Mouse (Mus musculus) lung, postnatal 0 days (tissue): Measurements from ENCODE around the gene Fgd2. TPM values are rescaled to one million over a fixed set of nuclear protein-coding genes. Genes with fewer than 3 reads are reported as not detected.

Source experiments
- ATAC-seq: fragments of 200-750 bp; cut with Nextera tagmentation; 2 replicates; pipeline ENCODE4 v1.8.0; 2017; ENCODE audit warnings: moderate library complexity
- DNase-seq: peaks from one replicate; pipeline ENCODE4 v3.0.0-alpha.2; 2016; ENCODE audit warnings: low spot score
- H3K27ac ChIP-seq: fragments of 300-500 bp; sonication (generic); 2 replicates; pipeline ENCODE4 v1.5.1; 2014; ENCODE audit warnings: antibody characterized with exemption, mild to moderate bottlenecking, low read length, mixed read lengths
- H3K27me3 ChIP-seq: fragments of 300-500 bp; sonication (generic); replicated peaks from 2 replicates; pipeline ENCODE4 v1.6.1; 2014; ENCODE audit warnings: low read length, mixed read lengths; ENCODE audit not compliant: insufficient read depth
- H3K36me3 ChIP-seq: fragments of 300-500 bp; sonication (generic); 2 replicates; pipeline ENCODE4 v1.6.1; 2014; ENCODE audit warnings: low read length, mixed read lengths; ENCODE audit not compliant: insufficient read depth
- H3K4me1 ChIP-seq: fragments of 300-500 bp; sonication (generic); 2 replicates; pipeline ENCODE4 v1.6.1; 2014; ENCODE audit warnings: antibody characterized with exemption, low read depth, low read length, mixed read lengths; ENCODE audit not compliant: insufficient read depth
- H3K4me2 ChIP-seq: fragments of 300-500 bp; sonication (generic); replicated peaks from 2 replicates; pipeline ENCODE4 v1.6.1; 2014; ENCODE audit warnings: low read depth, mild to moderate bottlenecking, low read length, moderate library complexity, mixed read lengths
- H3K4me3 ChIP-seq: fragments of 300-500 bp; sonication (generic); 2 replicates; pipeline ENCODE4 v1.5.1; 2014; ENCODE audit warnings: low read depth, low read length
- H3K9ac ChIP-seq: fragments of 300-500 bp; sonication (generic); replicated peaks from 2 replicates; pipeline ENCODE4 v1.6.1; 2014; ENCODE audit warnings: low read depth, mild to moderate bottlenecking
- H3K9me3 ChIP-seq: fragments of 300-500 bp; sonication (generic); 2 replicates; pipeline ENCODE4 v1.6.1; 2016; ENCODE audit warnings: low read length, mixed read lengths
- CTCF ChIP-seq: IDR thresholded peaks from 2 replicates; pipeline ENCODE4 v1.5.1; 2016; ENCODE audit warnings: antibody characterized with exemption, mild to moderate bottlenecking
- EP300 ChIP-seq: IDR thresholded peaks from 2 replicates; pipeline ENCODE4 v1.6.1; 2016; ENCODE audit warnings: antibody characterized with exemption, mild to moderate bottlenecking, control low read depth
- WGBS: fragments of 180-500 bp; shearing (Covaris S2); extraction: QIAGEN DNeasy Blood & Tissue Kit; methylation state at CpG from one replicate; pipeline ENCODE4 v1.1.7; 2014; 5-methylcytosine and 5-hydroxymethylcytosine counted together
- polyA plus RNA-seq: library from polyadenylated mRNA; unstranded; fragments of >200 nt; fragmentation: Nextera tagmentation; extraction: Ambion mirVana; gene quantifications from 2 replicates; pipeline ENCODE4 v1.2.1, GENCODE M21; 2015

The Fgd2 gene
- polyA plus RNA-seq, 1 experiment from 2014 or later = 11.9 TPM

DNA sequence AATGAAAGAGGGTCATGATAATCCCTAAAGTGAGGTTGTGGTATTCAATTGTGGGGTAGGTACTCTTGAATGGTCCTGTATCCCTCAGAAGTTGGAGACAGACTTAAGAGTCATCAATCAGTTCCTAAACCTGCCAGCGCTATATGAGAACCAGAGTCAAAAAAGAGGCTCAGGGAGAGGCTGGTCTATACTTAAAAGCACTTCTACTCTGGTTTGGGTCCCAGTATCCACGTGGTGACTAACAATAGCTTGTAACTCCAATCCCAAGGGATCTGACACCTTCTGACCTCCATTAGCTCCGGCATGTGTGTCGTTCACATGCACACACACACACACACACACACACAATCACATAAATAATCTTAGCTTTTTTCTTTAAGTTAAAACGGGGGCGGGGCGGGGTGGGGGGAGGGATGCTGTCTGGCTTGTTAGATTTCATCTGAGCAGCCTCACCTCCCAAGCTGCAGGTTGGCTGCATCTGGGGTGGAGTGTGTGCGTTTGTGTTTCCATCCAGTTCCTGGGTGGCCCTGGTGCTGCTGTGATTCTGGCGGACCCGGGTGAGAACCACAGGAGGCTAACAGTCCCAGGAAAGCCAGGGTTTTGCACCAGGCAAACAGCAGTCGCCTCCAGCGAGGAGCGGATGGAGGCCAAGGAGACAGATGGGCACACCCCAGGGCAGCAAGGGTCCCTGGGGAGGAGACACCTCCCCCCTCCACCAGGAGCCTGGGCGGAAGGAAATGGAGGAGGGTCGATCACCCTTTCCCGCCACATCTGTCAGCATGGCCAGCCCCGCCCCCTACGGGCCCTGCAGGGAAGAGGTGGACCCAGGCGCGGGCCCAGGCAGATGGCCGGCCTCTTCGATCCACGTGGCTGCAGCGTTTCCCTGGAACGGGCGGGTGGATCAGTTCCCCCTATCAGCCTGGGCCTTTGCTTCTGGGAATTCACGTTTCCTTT is 37.0 kb downstream of the Fgd2 start:
- 3% methylated on average over 23 of the region's 27 CpGs for WGBS
- no peak for TF ChIP-seq EP300
- TF ChIP-seq CTCF = peak; percentile 48
- H3K9me3 ChIP-seq = no peaks in the 10 kb centered on the region
- peak overlapping the region; percentile 45 for H3K4me2 ChIP-seq
- H3K36me3 ChIP-seq = no peaks in the 10 kb centered on the region
- DNase-seq (peak; percentile 82), ATAC-seq (peak; percentile 59)
- no peak overlapping the region for H3K27ac ChIP-seq
- H3K9ac ChIP-seq = no peak overlapping the region
- H3K27me3 ChIP-seq = no peaks in the 10 kb centered on the region
- peaks cover 24% of the 10 kb centered on the region; the same call in 1 of the 2 replicates for H3K4me1 ChIP-seq
- H3K4me3 ChIP-seq = peak overlapping the region; percentile 4; the same call in 1 of the 2 replicates

DNA sequence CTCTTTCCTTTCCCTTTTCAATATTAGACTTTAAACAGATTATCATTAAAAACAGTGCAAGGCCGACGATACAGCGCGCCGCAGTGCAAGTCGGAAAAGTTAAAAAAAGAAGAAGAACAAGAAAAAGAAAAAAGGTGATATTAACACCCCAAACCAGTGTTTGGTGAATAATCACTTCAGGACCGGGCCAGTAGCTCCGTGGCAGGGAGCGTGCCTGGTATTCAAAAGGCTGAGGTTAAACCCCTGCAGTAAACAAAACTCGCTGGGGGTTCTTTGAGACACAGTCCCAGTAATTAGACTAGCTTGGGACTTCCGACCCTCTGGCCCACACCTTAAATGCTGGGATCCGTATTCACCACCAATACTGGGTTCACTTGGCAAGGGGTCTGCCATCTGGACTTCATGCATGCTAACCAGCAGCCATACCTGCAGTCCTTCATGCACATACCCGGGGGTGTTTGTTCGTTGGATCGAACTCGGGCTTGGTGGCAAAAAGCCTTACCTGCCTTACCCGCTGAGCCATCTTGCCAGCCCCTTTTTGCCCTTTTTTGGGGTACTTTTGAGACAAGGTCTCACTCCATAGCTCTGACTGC is 37.8 kb downstream of the Fgd2 start:
- H3K27me3 ChIP-seq = no peaks in the 10 kb centered on the region
- ATAC-seq (no peak), DNase-seq (no peak)
- peak overlapping the region; percentile 45 for H3K4me2 ChIP-seq
- 29% methylated on average over 17 of the region's 17 CpGs for WGBS
- peak overlapping the region; percentile 4; the same call in 1 of the 2 replicates for H3K4me3 ChIP-seq
- H3K4me1 ChIP-seq = peaks cover 21% of the 10 kb centered on the region; the same call in 1 of the 2 replicates
- H3K27ac ChIP-seq = no peak overlapping the region
- no peak overlapping the region for H3K9ac ChIP-seq
- no peaks in the 10 kb centered on the region for H3K9me3 ChIP-seq
- TF ChIP-seq CTCF = no peak
- TF ChIP-seq EP300 = no peak
- no peaks in the 10 kb centered on the region for H3K36me3 ChIP-seq

DNA sequence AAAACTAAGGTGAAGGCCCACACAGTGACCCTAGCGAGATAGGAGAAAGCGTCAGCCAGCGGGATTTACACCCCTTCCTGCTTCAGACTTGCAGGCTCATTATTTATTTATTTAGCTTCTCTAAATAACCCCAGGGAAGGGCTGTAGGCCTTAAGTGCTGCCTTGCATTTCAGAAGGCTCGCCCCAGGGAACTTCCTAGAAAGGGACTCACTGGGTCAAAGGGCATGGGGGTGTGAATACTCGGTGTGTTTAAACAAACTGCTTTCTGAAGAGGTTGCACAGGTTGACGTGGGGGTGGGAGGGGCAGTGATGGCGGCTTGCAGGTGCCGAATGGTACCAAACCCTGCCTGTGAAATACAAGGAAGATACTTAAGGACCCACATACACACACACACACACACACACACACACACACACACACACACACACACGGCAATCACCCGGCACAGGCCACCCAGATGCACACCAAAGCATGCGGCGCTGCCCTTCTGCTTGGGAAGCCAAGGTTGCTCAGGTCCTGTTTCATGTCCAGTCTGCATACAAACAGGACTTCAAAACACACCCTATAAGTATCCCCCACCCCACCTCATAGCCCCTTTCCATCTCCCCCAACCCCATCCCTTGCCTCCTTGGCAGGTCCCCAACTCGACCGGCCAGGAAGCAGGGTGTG is 38.7 kb downstream of the Fgd2 start:
- 58% methylated on average over 12 of the region's 14 CpGs for WGBS
- Histone ChIP-seq H3K4me3 (no peak overlapping the region), H3K4me1 (peaks cover 13% of the 10 kb centered on the region; the same call in 1 of the 2 replicates), H3K9me3 (no peaks in the 10 kb centered on the region), H3K36me3 (no peaks in the 10 kb centered on the region), H3K9ac (no peak overlapping the region), H3K27me3 (no peaks in the 10 kb centered on the region), H3K27ac (no peak overlapping the region), H3K4me2 (no peak overlapping the region)
- peak; percentile 61 for DNase-seq
- no peak for ATAC-seq
- TF ChIP-seq CTCF (no peak), EP300 (no peak)

- no peak overlapping the region for H3K9ac ChIP-seq
- H3K27me3 ChIP-seq = no peaks in the 10 kb centered on the region
- peaks cover 13% of the 10 kb centered on the region; the same call in 1 of the 2 replicates for H3K4me1 ChIP-seq
- DNase-seq (no peak), ATAC-seq (no peak)
- 69% methylated on average over 5 of the region's 5 CpGs for WGBS
- TF ChIP-seq EP300 = no peak
- TF ChIP-seq CTCF = no peak
- H3K4me3 ChIP-seq = no peak overlapping the region
- no peak overlapping the region for H3K4me2 ChIP-seq
- H3K36me3 ChIP-seq = no peaks in the 10 kb centered on the region
- H3K27ac ChIP-seq = no peak overlapping the region
- H3K9me3 ChIP-seq = no peaks in the 10 kb centered on the region
These were observed 39.3 kb downstream of the Fgd2 start for GRCm38 (mm10) chr17:29400044-29400443.

- Histone ChIP-seq H3K36me3 (no peaks in the 10 kb centered on the region), H3K4me1 (peaks cover 11% of the 10 kb centered on the region; the same call in 1 of the 2 replicates), H3K9me3 (no peaks in the 10 kb centered on the region), H3K4me2 (no peak overlapping the region), H3K27me3 (no peaks in the 10 kb centered on the region), H3K9ac (no peak overlapping the region), H3K27ac (no peak overlapping the region), H3K4me3 (no peak overlapping the region)
- WGBS = 71% methylated on average over 15 of the region's 15 CpGs
- DNase-seq (no peak), ATAC-seq (no peak)
- TF ChIP-seq EP300 (no peak), CTCF (no peak)
These were observed 41.1 kb downstream of the Fgd2 start for GRCm38 (mm10) chr17:29401741-29402268.

GRCm38 (mm10) chr17:29403179-29403578 is 42.5 kb downstream of the Fgd2 start:
- Histone ChIP-seq H3K4me3 (no peak overlapping the region), H3K4me2 (no peak overlapping the region), H3K36me3 (no peaks in the 10 kb centered on the region), H3K9me3 (no peaks in the 10 kb centered on the region), H3K4me1 (0 out of 2 replicates have a peak, but pooled peaks cover 6% of the 10 kb centered on the region), H3K9ac (no peak overlapping the region), H3K27ac (no peak overlapping the region), H3K27me3 (no peaks in the 10 kb centered on the region)
- no peak for DNase-seq
- TF ChIP-seq EP300 (no peak), CTCF (no peak)
- no peak for ATAC-seq
- WGBS = 41% methylated on average over 1 of the region's 1 CpGs
